In the genomic region with DNA sequence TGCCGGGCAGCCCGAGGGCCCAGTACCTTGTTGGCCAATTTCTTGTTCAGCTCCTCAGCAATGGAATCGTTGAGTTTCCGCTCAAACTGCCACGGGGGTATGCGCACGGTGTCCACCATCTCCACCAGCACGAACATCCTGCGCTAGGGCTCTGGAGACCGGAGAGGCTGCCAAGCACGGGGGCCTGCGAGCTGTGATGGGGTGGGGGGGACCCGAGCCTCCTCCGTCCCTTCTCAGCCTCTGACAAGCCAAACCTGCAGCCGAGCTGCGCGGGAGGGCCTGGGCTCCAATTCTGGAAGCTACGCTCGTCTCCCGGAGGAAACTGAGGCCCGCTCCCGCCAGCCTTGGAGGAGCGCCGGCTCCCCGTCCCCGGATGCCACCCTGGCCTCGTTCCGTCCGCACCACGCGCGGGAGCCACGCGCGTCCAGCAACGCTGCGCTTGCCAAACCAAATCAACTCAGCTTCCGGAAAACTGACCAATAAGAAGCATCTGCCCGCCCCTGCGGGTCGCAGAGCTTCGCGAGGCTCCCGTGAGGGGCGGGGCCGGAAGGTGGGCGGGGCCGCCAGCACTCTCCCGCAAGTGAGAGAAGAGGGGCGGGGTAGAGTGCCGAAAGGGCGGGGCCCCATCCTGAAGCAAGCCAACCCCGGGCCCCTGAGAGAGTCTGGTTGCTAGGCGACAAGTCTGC, we compare ENCODE assay signal across 8 mouse cellular contexts. TPM values are rescaled to one million over a fixed set of nuclear protein-coding genes. Genes with fewer than 3 reads are reported as not detected.
DNase-seq lines count a peak whose midpoint lies in the region; ATAC-seq and TF ChIP-seq lines count a peak whose summit lies in the region.

Gene Polr3h, minus strand, starts transcription at position 481 of the 686 bp plus-strand sequence.

- peak; percentile 96 for ATAC-seq in embryonic facial prominence, embryonic 14.5 days (ENCODE audit: low read depth)
- ATAC-seq in limb, embryonic 13.5 days (ENCODE audit: low FRiP score, low read depth): peak; percentile 96
- peak; percentile 95 for ATAC-seq in midbrain, embryonic 16.5 days

- H3K4me2 ChIP-seq in embryonic facial prominence, embryonic 14.5 days (ENCODE audit: low read depth, low read length): peak within 1 kb of the TSS; percentile 92
- H3K4me2 ChIP-seq in limb, embryonic 13.5 days (replicated peaks): peak within 1 kb of the TSS; percentile 93
- peak within 1 kb of the TSS; percentile 93 for H3K4me2 ChIP-seq in midbrain, embryonic 16.5 days (ENCODE audit: low read length)

- 0 out of 2 replicates have a peak, but pooled peaks have one; percentile 3 for TF ChIP-seq EP300 in heart, adult 2 months (IDR thresholded peaks at IDR 0.05; ENCODE audit: insufficient read depth, low read depth, low read length)

- H3K4me1 ChIP-seq in embryonic facial prominence, embryonic 14.5 days (ENCODE audit: control insufficient read depth, insufficient read depth, low read length): peaks cover 12% of the 10 kb centered on the region
- H3K4me1 ChIP-seq in heart, adult 2 months (ENCODE audit: control insufficient read depth, insufficient read depth, low read length): peaks cover 6% of the 10 kb centered on the region
- H3K4me1 ChIP-seq in limb, embryonic 13.5 days: peaks cover 22% of the 10 kb centered on the region
- peaks cover 25% of the 10 kb centered on the region for H3K4me1 ChIP-seq in midbrain, embryonic 16.5 days (ENCODE audit: control insufficient read depth, insufficient read depth, low read length)

- WGBS in embryonic facial prominence, embryonic 14.5 days: under 1% methylated on average over 40 of the region's 54 CpGs
- WGBS in heart, adult 2 months: under 1% methylated on average over 54 of the region's 54 CpGs
- under 1% methylated on average over 54 of the region's 54 CpGs for WGBS in limb, embryonic 13.5 days
- under 1% methylated on average over 54 of the region's 54 CpGs for WGBS in midbrain, embryonic 16.5 days

- H3K27ac ChIP-seq in embryonic facial prominence, embryonic 14.5 days (replicated peaks; ENCODE audit: low read depth, low read length): peak within 1 kb of the TSS; percentile 77
- peak within 1 kb of the TSS; percentile 53 for H3K27ac ChIP-seq in heart, adult 2 months
- H3K27ac ChIP-seq in limb, embryonic 13.5 days: peak within 1 kb of the TSS; percentile 65
- peak within 1 kb of the TSS; percentile 83 for H3K27ac ChIP-seq in midbrain, embryonic 16.5 days (ENCODE audit: low read length)

- no peaks in the 10 kb centered on the region for H3K36me3 ChIP-seq in embryonic facial prominence, embryonic 14.5 days (ENCODE audit: control insufficient read depth, insufficient read depth, low read length)
- H3K36me3 ChIP-seq in heart, adult 2 months (ENCODE audit: control insufficient read depth, insufficient read depth, low read length): no peaks in the 10 kb centered on the region
- H3K36me3 ChIP-seq in limb, embryonic 13.5 days: peaks cover 12% of the 10 kb centered on the region
- no peaks in the 10 kb centered on the region for H3K36me3 ChIP-seq in midbrain, embryonic 16.5 days (ENCODE audit: control insufficient read depth, insufficient read depth, low read length)

- no peaks in the 10 kb centered on the region for H3K9me3 ChIP-seq in embryonic facial prominence, embryonic 14.5 days (ENCODE audit: control insufficient read depth, low read length)
- no peaks in the 10 kb centered on the region for H3K9me3 ChIP-seq in limb, embryonic 13.5 days
- H3K9me3 ChIP-seq in midbrain, embryonic 16.5 days (replicated peaks; ENCODE audit: control insufficient read depth, low read length, poor library complexity, severe bottlenecking): no peaks in the 10 kb centered on the region

- H3K79me2 ChIP-seq in heart, adult 2 months (replicated peaks; ENCODE audit: control insufficient read depth, insufficient read depth, low read length): no peaks in the 10 kb centered on the region

- peak within 1 kb of the TSS; percentile 79 for H3K4me3 ChIP-seq in embryonic facial prominence, embryonic 14.5 days (ENCODE audit: low read depth, low read length)
- H3K4me3 ChIP-seq in heart, adult 2 months: peak within 1 kb of the TSS; percentile 66
- peak within 1 kb of the TSS; percentile 78 for H3K4me3 ChIP-seq in limb, embryonic 13.5 days
- peak within 1 kb of the TSS; percentile 56 for H3K4me3 ChIP-seq in midbrain, embryonic 16.5 days (ENCODE audit: low read depth, low read length)

- TF ChIP-seq POLR2A in heart, adult 2 months (IDR thresholded peaks at IDR 0.05; ENCODE audit: insufficient read depth, low read depth, low read length): 0 out of 2 replicates have a peak, but pooled peaks have one; percentile 45

- TF ChIP-seq CTCF in heart, adult 2 months (IDR thresholded peaks at IDR 0.05): no peak

- intact Hi-C loops in heart, adult 2 months (cut with DNase I): loop anchor here (1.0 to 10.0 kb wide), 3 partner anchors 34 to 199 kb away; partner anchors contain the start of genes Ccdc134, Phf5a and Pmm1

- peak; percentile 99 for DNase-seq in 3T3-L1 (ENCODE audit: low read depth, low spot score)
- DNase-seq in adrenal gland, postnatal 4 days (ENCODE audit: low spot score in 2 of 2): peak; percentile 74 to 89
- peak; percentile 98 for DNase-seq in embryonic facial prominence, embryonic 14.5 days (ENCODE audit: low spot score)
- peak; percentile 94 to 95 for DNase-seq in heart, adult 2 months
- DNase-seq in kidney, adult 8-10 months: peak; percentile 95 to 96
- DNase-seq in spleen, postnatal 10 days (ENCODE audit: low spot score in 2 of 2): peak; percentile 82 to 97

- peak within 1 kb of the TSS; percentile 79 for H3K9ac ChIP-seq in embryonic facial prominence, embryonic 14.5 days (ENCODE audit: low read depth, low read length)
- peak within 1 kb of the TSS; percentile 73 for H3K9ac ChIP-seq in heart, adult 2 months (ENCODE audit: low read depth, low read length)
- peak within 1 kb of the TSS; percentile 83 for H3K9ac ChIP-seq in limb, embryonic 13.5 days
- H3K9ac ChIP-seq in midbrain, embryonic 16.5 days (ENCODE audit: low read depth, low read length): peak within 1 kb of the TSS; percentile 70

- no peaks in the 10 kb centered on the region for H3K27me3 ChIP-seq in embryonic facial prominence, embryonic 14.5 days (replicated peaks; ENCODE audit: control insufficient read depth, insufficient read depth, low read length)
- H3K27me3 ChIP-seq in heart, adult 2 months (ENCODE audit: control insufficient read depth, insufficient read depth, low read length): no peaks in the 10 kb centered on the region
- no peaks in the 10 kb centered on the region for H3K27me3 ChIP-seq in limb, embryonic 13.5 days
- H3K27me3 ChIP-seq in midbrain, embryonic 16.5 days (ENCODE audit: control insufficient read depth, insufficient read depth, low read depth, low read length): no peaks in the 10 kb centered on the region

RNA-seq across cellular contexts. Expression of gene Polr3h, which starts in this region (rescaled TPM):
- total RNA-seq in adrenal gland, postnatal 4 days (2021): 10 to 100 TPM; 25.3 to 27.9 TPM
- polyA plus RNA-seq in embryonic facial prominence, embryonic 14.5 days (2014; fragmentation: Nextera tagmentation; extraction: Ambion mirVana): 70.4 and 72.6 TPM in 2 replicates
- total RNA-seq in heart, adult 2 months (2021): 1 to 10 TPM; 5.9 to 8.1 TPM
- 7.2 and 10.2 TPM in 2 replicates for polyA plus RNA-seq in heart, adult 2 months (2012; rRNA removed)
- 56.9 and 57.9 TPM in 2 replicates for polyA plus RNA-seq in limb, embryonic 13.5 days (2015; fragmentation: Nextera tagmentation; extraction: Ambion mirVana)
- polyA plus RNA-seq in midbrain, embryonic 16.5 days (2015; fragmentation: Nextera tagmentation; extraction: Ambion mirVana): 74.3 and 77.2 TPM in 2 replicates

Comparison
In these comparisons a context has a peak if more than half of its experiments do, and no peak if none do; other contexts are left out.
1. Peak in every context shown above with its lines: DNase-seq, ATAC-seq, H3K4me3 ChIP-seq and H3K27ac ChIP-seq.